Mouse (Mus musculus): ENCODE measurements at regions not wholly inside any gene's neighbourhood (a gene's known extent, or its start where the extent isn't known, plus 50 kb on each side); places are given as distances from the start of the nearest gene placed in this dataset.

DNA sequence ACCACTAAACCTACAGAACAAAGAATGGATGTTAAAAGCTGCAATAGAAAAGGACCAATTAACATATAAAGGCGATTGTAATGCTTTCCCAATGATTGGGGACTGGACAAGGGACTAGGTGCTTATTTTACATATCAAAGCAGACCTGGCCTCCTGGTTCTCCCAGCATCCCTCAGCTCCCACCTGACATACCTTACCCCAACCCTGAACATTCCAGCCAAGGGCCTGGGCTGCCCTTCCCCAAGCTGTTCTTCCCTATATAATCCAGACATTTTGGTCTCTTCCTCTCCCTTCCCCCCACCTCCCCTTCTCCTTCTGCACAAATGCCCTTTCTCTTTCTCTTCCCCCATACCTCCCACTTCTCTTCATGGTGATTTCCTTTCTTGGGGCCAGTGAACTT lies 57.9 kb upstream of the Col13a1 start:
- TF ChIP-seq CTCF (IDR thresholded peaks at IDR 0.05; ENCODE audit: extremely low read depth, insufficient read length, insufficient replicate concordance, low read depth, low read length) = no peak
- TF ChIP-seq POLR2A (IDR thresholded peaks at IDR 0.05; ENCODE audit: low read depth, low read length) = no peak
